Mouse (Mus musculus): ENCODE results near the gene Tmem132b.
A peak's percentile ranks its signal among the peaks of the same experiment; 100 is the strongest.

Gene Tmem132b

GRCm38 (mm10) chr5:125575866-125576265, 44.3 kb downstream of the Tmem132b start:
- DNase-seq (ENCODE audit: low read depth, low spot score): no peak

GRCm38 (mm10) chr5:125578661-125579060, 47.1 kb downstream of the Tmem132b start:
- DNase-seq (ENCODE audit: low read depth, low spot score): no peak

GRCm38 (mm10) chr5:125579153-125579552, 47.6 kb downstream of the Tmem132b start:
- DNase-seq (ENCODE audit: low read depth, low spot score): no peak

DNA sequence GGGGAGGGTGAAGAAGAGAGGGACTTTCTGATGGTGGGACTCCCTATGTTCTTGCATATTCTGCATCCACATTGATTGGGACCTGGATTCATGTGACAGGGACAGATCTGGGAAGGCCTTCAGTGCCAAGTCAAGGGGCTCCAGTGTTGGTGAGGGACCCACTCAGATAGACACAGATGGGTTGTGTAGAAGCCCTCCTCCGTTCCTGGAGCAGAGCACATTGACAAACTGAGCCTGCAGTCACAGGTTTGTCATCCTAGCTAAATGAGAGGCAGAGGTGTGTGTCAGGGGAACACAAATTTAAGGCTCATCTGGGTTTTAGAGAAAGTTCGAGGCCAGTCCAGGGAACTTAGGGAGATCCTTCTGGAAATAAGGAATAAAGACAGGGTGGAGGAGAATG, 51.7 kb downstream of the Tmem132b start:
- no peak for DNase-seq (ENCODE audit: low read depth, low spot score)

DNA sequence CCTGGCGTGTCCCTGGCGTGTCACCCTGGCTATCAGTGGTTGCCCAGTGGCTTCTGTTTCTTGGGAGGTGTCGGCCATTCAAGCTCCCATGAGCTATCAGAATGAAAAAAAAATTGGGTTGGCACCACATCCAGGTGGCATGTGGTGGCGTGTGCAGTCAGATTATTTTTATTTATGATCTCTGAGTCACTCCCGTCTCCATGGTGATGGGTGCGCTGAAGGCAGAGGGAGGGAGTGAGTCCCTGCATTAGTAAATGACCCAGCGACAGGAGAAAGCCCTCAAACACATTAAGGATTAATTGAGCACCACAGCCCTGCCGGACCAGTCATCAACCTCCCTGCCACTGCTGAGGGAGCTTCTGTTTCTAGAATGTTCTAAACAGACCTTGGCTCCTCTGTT, 52.3 kb downstream of the Tmem132b start:
- DNase-seq (ENCODE audit: low read depth, low spot score): no peak

DNA sequence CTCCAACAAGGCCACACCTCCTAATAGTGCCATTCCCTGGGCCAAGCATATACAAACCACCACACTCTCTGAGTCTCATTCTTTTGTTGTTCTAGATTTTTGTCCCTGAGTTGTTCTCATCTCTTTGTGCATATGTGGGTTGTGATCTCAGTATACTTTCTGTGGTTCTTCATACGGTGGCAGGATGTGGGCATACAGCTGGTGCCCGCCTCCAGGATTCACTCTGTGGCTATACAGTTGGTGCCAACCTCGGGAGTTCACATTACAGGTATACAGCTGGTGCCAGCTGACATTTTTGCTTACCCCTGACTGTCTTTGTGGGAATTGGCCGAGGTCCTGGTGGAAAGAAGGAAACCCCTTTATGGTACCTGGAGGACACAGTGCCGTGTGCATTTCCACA, 53.6 kb downstream of the Tmem132b start:
- DNase-seq (ENCODE audit: low read depth, low spot score): no peak

DNA sequence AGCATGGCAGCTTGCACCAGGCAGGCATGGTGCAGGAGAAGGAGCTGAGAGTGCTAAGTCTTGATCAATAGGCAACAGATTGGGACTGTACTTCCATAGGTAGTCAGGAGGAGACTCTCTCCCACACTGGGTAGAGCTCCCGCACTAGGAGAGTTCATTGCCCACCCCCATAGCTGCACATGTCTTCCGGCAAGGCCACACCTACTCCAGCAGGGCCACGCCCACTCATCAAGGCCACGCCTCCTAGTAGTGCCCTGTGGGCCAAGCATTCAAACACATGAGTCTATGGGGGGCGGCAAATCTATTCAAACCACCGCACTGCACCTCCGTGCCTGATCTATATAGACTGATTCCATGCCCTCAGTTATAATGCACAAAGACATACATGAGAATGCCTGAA, 56.6 kb downstream of the Tmem132b start:
- DNase-seq (ENCODE audit: low read depth, low spot score): no peak

DNA sequence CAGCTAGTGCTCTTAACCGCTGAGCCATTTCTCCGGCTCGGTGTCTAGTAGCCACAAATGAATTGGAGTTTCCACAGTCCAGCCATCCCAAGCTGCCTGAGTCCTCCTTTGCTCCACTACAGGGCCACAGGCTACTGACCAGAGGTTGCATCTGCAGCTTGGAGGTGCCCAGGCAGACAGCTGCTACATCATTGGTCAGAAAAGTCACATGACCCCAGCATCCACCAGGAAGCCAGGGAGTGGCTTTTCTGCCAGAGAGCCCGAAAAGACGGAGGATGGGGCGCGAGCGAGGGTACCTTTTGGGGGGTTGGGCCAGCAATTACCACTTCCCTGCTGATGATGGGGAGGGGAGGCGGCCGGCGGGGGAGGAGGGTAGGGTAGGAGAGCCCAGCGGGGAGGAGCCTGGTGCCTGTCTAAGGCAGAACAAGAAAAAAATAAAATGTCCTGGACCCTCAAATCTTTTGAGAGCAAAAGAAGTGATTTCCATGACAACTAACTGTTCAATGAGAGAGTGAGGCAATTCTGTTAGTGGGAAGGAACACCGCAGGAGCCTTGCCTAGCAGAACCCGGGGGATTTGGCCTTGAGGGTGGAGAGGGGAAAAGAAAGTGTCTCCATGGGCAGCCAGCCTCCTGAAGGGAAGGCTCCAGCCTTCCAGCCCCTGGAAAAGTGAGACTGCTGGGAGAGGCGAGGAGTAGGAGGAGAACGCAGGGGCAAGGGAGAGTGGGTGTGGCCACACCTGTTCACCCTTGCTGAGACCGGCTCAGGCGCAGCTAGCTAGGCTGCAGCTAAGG, 57.5 kb downstream of the Tmem132b start:
- DNase-seq (ENCODE audit: low read depth, low spot score): peak; percentile 40

- no peak for DNase-seq (ENCODE audit: low read depth, low spot score)
Measured at GRCm38 (mm10) chr5:125598056-125598455, 66.5 kb downstream of the Tmem132b start.

DNA sequence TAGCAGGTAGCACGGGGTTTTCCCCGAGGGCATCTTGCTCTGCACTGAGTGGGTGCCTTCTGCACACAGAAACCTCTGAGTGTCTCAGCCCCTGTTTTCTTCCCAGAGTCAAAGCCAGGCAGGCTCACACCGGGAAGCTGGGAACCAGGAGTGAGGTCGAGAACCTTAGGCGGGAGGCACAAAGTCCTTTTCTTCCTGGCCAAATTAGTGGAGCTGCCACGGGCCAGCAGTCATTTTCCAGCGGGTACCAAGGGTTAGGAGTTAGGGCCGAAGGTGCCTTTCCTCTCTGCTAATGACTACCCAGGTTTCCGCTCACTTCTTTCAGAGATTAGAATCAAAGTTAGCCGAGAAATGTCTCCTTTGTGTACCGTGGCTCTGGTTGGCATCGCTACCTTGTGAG, 75.6 kb downstream of the Tmem132b start:
- DNase-seq (ENCODE audit: low read depth, low spot score): no peak

DNA sequence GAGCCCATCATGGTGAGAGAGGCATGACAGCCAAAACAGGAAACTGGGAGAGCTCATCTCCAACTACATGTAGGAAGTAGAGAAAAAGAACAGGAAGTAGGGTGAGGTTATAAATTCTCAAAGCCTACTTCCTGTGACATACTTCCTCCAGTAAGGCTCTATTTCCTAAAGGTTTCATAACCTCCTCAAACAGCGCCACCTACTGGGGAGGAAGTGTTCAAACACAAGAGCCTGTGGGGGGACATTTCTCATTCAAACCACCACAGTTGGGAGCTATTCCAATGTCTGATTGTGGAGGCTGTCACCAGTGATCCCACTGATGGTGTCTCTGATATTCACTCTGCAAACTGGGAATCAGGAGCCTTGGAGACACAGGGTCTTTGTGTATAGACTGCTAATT, 78.4 kb downstream of the Tmem132b start:
- DNase-seq (ENCODE audit: low read depth, low spot score): no peak

DNA sequence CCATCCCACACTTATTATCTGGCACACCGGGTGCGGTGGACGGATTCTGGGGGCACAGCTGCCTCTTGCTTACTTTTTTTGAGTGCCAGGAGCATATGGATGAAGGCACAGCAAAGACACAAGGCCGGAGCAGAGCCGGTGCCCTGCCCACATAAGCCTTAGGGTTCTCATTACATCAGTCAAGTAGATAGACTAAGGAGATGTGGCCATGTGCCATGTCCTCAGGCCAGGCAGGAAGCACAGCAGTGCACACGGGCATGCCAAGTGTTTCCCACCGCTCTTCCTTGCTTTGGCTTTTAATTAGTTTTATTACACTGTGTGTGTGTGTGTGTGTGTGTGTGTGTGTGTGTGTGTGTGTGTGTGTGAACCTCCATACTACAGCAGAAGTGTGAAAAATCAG, 80.9 kb downstream of the Tmem132b start:
- no peak for DNase-seq (ENCODE audit: low read depth, low spot score)

DNA sequence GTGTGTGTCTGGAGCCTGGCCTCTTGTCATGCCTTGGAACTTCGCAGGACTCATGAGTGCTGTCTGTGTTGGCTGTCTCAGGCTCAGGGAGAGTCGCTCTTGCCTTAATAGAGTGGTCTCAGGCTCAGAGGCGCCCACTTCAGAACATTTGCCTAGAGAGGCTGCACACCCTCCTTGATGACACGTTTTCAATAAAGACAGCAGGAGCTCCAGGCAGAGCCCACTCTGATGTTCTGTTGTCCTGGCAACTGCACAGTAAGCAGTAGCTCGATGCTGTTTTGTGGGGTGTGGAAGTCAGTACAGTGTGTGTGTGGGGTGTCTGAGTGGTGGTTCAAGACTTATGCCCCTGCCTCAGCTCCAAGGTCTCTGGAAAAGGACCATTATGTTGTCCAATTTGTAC, 81.6 kb downstream of the Tmem132b start:
- DNase-seq (ENCODE audit: low read depth, low spot score): no peak

DNA sequence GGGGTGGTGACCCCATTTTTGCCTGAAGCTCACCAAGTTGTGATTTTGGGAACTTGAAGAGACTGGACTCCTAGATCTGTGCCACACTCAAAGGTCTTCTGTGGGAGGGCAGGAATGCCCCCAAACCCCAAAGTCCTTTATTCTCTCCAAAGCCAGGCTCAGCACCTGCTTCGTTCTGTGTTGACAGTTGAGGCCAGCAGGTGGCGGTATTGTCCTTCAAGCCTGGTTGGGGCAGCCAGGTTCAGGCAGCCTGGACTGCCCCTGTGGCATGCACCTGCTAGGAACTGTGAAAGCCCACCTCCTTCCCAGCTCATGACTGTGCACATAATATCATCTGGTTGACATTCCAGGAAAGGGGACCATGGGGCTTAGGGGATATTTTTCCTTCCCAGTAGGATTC, 82.8 kb downstream of the Tmem132b start:
- no peak for DNase-seq (ENCODE audit: low read depth, low spot score)

DNA sequence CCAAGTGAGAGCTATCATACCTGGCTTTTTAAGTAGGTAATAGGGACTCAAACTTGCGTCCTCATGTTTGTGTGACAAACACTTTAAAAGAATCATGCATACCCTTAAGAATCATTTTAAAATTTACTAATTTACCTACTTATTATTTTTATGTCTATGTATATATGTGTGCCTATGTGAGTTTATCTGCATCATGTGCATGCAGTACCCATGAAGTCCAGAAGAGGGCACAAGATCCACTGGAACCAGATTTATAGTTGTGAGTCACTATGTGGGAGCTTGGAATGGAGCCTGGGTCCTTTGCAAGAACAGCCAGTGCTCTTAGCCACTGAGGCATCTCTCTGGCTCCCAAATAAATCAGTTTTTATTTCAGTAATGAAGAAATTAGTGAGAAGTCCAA, 85.5 kb downstream of the Tmem132b start:
- no peak for DNase-seq (ENCODE audit: low read depth, low spot score)

GRCm38 (mm10) chr5:125627816-125628348, 96.3 kb downstream of the Tmem132b start:
- no peak for DNase-seq (ENCODE audit: low read depth, low spot score)

- no peak for DNase-seq (ENCODE audit: low read depth, low spot score)
Measured at GRCm38 (mm10) chr5:125634666-125635065, 103.1 kb downstream of the Tmem132b start.

- DNase-seq (ENCODE audit: low read depth, low spot score): no peak
Measured at GRCm38 (mm10) chr5:125640966-125641365, 109.4 kb downstream of the Tmem132b start.

DNA sequence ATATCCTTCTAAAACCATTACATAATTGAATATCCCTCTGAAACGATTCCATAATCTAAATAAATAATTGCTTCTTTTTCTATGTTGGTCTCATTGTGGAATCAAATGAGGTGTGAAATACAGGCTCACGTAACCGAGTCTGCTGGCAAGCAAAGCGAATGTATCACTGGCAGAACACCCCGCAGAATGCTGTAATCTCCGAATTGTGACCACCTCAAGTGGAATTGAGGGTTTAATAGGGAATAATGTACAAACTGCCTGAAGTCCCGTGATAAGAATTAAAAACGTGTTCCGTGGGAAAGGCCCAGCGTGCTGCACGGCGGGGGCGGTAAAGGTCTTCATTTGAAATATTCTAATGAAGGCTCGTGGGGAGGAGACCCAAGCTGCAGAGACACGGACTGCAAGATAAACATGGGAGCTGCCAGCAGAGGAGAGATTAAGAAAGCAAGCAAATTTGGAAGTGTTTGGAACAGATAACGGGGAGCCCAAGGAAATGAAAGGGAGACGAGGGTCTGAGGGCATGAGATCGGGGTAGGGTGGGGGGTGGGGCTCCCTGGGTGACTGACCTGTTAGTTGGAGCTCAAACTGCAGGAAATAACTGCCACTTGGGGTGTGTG, 110.1 kb downstream of the Tmem132b start:
- peak; percentile 7 for DNase-seq (ENCODE audit: low read depth, low spot score)

DNA sequence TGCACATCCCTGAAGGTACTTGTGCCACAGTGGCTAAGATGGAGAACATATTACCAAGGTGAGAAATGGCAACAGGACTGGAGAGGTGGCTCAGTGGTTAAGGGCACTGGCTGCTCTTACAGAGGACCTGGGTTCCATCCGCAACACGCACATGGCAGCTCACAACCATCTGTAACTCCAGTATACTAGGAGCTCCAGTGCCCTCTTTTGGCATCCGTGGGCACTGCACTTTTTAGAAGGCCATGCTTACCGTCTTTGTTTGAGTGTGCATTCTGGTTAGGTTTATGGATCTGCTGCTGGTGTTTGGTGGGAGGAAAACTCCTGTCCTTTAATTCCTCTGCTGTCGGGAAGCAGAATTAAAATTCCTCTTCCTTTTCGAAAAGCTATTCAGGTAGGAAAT, 116.7 kb downstream of the Tmem132b start:
- DNase-seq (ENCODE audit: low read depth, low spot score): no peak

GRCm38 (mm10) chr5:125649982-125650381, 118.4 kb downstream of the Tmem132b start:
- no peak for DNase-seq (ENCODE audit: low read depth, low spot score)

DNA sequence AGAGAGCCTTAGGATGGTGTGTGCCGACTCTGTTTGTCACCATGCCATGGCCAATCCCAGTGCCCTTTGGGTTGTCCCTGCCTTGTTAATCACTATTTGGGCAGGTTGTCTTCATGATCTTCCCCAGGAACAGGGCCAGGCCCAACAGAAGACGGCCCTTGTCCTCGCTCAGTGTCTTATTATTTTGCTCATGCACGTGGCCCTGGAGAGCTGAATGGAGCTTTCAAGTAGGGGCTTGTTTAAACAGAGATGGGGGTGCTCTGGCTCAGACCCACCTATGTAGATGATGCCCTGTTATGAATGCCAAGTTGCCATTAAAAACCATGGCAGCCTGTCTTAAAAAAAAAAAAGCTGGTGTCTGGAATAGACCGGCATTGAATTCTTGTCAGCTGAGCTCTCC, 126.5 kb downstream of the Tmem132b start:
- DNase-seq (ENCODE audit: low read depth, low spot score): no peak
